Mouse (Mus musculus) embryonic facial prominence, embryonic 11.5 days (tissue): ENCODE results near the gene Cd72. TPM values are rescaled to one million over a fixed set of nuclear protein-coding genes. Genes with fewer than 3 reads are reported as not detected.

ENCODE experiments used
- ATAC-seq: fragments of 200-750 bp; cut with Nextera tagmentation; replicated peaks from 2 replicates; pipeline ENCODE4 v1.8.0; 2017; ENCODE audit warnings: low read depth; ENCODE audit not compliant: insufficient number of reproducible peaks, low FRiP score, low TSS enrichment
- DNase-seq: peaks from one replicate; pipeline ENCODE4 v3.0.0-alpha.2; 2015; ENCODE audit warnings: low spot score
- H3K27ac ChIP-seq: fragments of 300-500 bp; sonication (generic); replicated peaks from 2 replicates; pipeline ENCODE4 v1.5.1; 2014; ENCODE audit warnings: mild to moderate bottlenecking, low read depth, low read length, control low read depth
- H3K27me3 ChIP-seq: fragments of 300-500 bp; sonication (generic); 2 replicates; pipeline ENCODE4 v1.6.1; 2014; ENCODE audit warnings: mild to moderate bottlenecking, low read length, moderate library complexity, mixed read lengths; ENCODE audit not compliant: control insufficient read depth, insufficient read depth
- H3K36me3 ChIP-seq: fragments of 300-500 bp; sonication (generic); replicated peaks from 2 replicates; pipeline ENCODE4 v1.6.1; 2014; ENCODE audit warnings: low read depth, mild to moderate bottlenecking, low read length, moderate library complexity, mixed read lengths; ENCODE audit not compliant: control insufficient read depth, insufficient read depth
- H3K4me1 ChIP-seq: fragments of 300-500 bp; sonication (generic); 2 replicates; pipeline ENCODE4 v1.6.1; 2014; ENCODE audit warnings: low read length, mixed read lengths; ENCODE audit not compliant: control insufficient read depth, insufficient read depth
- H3K4me2 ChIP-seq: fragments of 300-500 bp; sonication (generic); 2 replicates; pipeline ENCODE4 v1.6.1; 2014; ENCODE audit warnings: low read depth, mild to moderate bottlenecking, control low read depth, low read length, moderate library complexity
- H3K4me3 ChIP-seq: fragments of 300-500 bp; sonication (generic); 2 replicates; pipeline ENCODE4 v1.5.1; 2014; ENCODE audit warnings: low read depth, low read length, control low read depth
- H3K9ac ChIP-seq: fragments of 300-500 bp; sonication (generic); replicated peaks from 2 replicates; pipeline ENCODE4 v1.6.1; 2014; ENCODE audit warnings: mild to moderate bottlenecking, control low read depth, low read length
- H3K9me3 ChIP-seq: fragments of 300-500 bp; sonication (generic); replicated peaks from 2 replicates; pipeline ENCODE4 v1.6.1; 2016; ENCODE audit warnings: mild to moderate bottlenecking, low read length, inconsistent platforms, mixed read lengths; ENCODE audit not compliant: control insufficient read depth
- WGBS: fragments of 180-500 bp; shearing (Covaris S2); extraction: QIAGEN DNeasy Blood & Tissue Kit; methylation state at CpG from one replicate; pipeline ENCODE4 v1.1.7; 2014; 5-methylcytosine and 5-hydroxymethylcytosine counted together
- polyA plus RNA-seq: library from polyadenylated mRNA; unstranded; fragments of >200 nt; fragmentation: Nextera tagmentation; extraction: Ambion mirVana; gene quantifications from 2 replicates; pipeline ENCODE4 v1.2.1, GENCODE M21; 2014

The Cd72 gene
- polyA plus RNA-seq, 1 experiment from 2014 or later, result 2.4 TPM

DNA sequence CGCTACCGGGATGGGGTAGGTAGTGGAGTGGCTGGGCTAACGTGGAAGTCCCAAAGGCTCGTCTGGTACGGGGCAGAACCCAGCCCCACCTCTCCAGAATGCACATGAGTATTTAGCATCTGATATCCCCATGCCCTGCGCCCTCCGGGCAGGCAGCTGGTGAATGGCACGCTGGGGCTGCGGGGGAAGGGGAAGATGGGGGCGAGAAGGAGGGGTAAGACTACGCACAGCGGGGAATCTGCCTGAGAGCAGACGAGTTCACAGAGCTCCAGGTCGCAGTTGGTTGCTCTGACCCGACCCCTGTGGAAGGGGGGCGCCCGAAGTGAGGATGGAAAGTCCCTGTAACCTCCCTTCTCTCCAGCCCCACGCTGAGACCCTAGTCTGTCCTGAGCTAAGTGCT lies 1.0 kb downstream of the Cd72 start:
- Histone ChIP-seq H3K4me1 (no peaks in the 10 kb centered on the region; the same call in 1 of the 2 replicates), H3K27ac (no peak overlapping the region), H3K9me3 (no peaks in the 10 kb centered on the region), H3K36me3 (no peaks in the 10 kb centered on the region), H3K27me3 (peaks cover 6% of the 10 kb centered on the region; the same call in 1 of the 2 replicates), H3K9ac (no peak overlapping the region), H3K4me3 (peak overlapping the region; percentile 5), H3K4me2 (peak overlapping the region; percentile 41)
- ATAC-seq (no peak), DNase-seq (peak; percentile 38)
- WGBS, result under 1% methylated on average over 14 of the region's 18 CpGs

DNA sequence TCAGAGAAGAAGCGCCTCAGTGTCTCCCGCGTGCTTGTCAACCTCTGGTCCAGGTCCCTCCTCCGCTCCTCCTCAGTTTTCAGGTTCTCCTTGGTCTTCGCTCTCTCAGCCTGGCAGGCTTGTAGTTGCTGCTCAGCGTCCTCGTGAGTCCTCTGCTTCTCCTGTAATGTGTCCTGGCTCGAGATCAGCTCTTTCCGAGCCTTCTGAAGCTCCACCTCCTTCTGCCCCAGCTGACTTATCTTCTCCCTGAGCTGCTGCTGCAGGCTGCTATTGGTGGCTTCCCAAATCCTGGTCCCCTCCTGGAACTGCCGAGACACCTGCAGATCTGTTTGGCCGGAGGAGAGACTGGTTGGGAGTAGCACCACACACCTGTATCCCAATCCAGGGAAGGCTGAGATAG lies 2.1 kb downstream of the Cd72 start:
- no peak overlapping the region for H3K4me2 ChIP-seq
- WGBS, result 62% methylated on average over 11 of the region's 11 CpGs
- ATAC-seq, result no peak

DNA sequence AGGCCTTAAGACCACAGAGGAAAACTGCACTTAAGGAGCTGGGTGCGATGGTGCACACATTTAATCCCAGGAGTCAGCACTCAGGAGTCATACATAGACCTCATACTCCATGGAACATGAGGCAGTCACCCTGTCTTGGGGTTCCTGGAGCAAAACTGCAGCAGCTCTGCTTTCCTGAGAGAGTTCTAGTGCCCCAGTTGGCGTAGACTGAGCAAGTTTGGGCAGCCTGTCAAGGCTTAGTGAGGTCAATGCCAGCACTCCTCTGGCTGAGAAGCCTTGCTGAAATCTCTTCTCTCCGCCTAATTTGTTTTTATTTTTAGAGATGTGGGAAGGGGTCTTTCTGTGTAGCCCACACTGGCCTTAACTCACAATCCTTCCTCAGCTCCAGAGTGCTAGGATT lies 5.9 kb downstream of the Cd72 start:
- Histone ChIP-seq H3K4me1 (peaks cover 4% of the 10 kb centered on the region; the same call in 1 of the 2 replicates), H3K9ac (no peak overlapping the region), H3K36me3 (peaks cover 8% of the 10 kb centered on the region), H3K27ac (no peak overlapping the region), H3K4me3 (no peak overlapping the region), H3K4me2 (no peak overlapping the region), H3K27me3 (no peaks in the 10 kb centered on the region), H3K9me3 (no peaks in the 10 kb centered on the region)
- no peak for ATAC-seq
- WGBS, result 92% methylated on average over 3 of the region's 3 CpGs
- DNase-seq, result no peak

More for the DNA sequence above, 2.1 kb downstream of the Cd72 start:
- H3K27ac ChIP-seq, result no peak overlapping the region
- H3K36me3 ChIP-seq, result no peaks in the 10 kb centered on the region; the same call in 1 of the 2 replicates
- H3K4me3 ChIP-seq, result no peak overlapping the region
- H3K27me3 ChIP-seq, result peaks cover 6% of the 10 kb centered on the region; the same call in 1 of the 2 replicates
- DNase-seq, result no peak
- H3K9ac ChIP-seq, result no peak overlapping the region
- H3K9me3 ChIP-seq, result no peaks in the 10 kb centered on the region
- no peaks in the 10 kb centered on the region; the same call in 1 of the 2 replicates for H3K4me1 ChIP-seq

DNA sequence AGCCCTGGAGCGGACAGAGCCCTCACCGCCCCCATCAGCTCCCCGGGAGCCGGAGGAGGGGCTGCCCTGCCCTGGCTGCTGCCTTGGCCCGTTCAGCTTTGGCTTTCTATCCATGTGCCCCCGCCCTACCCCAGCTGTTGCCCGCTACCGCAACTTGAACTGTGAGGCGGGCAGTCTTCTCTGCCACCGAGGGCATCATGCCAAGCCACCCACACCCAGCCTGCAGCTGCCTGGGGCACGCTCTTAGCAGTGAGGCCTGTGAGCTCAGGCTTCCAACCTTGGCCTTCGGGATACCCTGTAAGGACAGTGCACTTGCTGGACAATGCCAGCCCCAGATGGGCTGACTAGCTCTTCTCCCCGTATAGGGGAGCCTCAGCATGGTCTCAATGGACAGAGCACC lies 7.2 kb downstream of the Cd72 start:
- no peak for DNase-seq
- Histone ChIP-seq H3K4me1 (peaks cover 4% of the 10 kb centered on the region; the same call in 1 of the 2 replicates), H3K27me3 (no peaks in the 10 kb centered on the region), H3K36me3 (peaks cover 8% of the 10 kb centered on the region), H3K27ac (no peak overlapping the region), H3K9me3 (no peaks in the 10 kb centered on the region), H3K4me2 (no peak overlapping the region), H3K4me3 (no peak overlapping the region), H3K9ac (no peak overlapping the region)
- no peak for ATAC-seq
- 95% methylated on average over 13 of the region's 13 CpGs for WGBS

DNA sequence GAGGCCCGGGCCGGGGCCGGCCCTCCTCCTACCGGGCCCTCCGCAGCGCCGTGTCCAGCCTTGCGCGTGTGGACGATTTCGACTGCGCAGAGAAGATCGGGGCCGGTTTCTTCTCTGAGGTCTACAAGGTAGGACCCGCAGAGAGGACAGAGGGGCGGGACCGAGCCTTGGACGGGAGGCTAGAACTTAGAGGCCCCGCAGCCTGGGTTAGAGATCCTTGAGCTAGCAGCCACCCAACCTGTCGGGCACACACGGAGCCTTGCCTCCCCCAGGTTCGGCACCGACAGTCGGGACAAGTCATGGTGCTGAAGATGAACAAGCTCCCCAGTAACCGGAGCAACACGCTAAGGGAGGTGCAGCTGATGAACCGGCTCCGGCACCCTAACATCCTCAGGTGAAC lies 10.9 kb downstream of the Cd72 start:
- Histone ChIP-seq H3K4me3 (peak overlapping the region; percentile 98), H3K27me3 (no peaks in the 10 kb centered on the region), H3K9me3 (no peaks in the 10 kb centered on the region), H3K36me3 (peaks cover 8% of the 10 kb centered on the region), H3K4me2 (peak overlapping the region; percentile 92), H3K27ac (peak overlapping the region; percentile 81), H3K4me1 (peaks cover 4% of the 10 kb centered on the region; the same call in 1 of the 2 replicates), H3K9ac (peak overlapping the region; percentile 96)
- peak; percentile 48 for DNase-seq
- 1% methylated on average over 28 of the region's 28 CpGs for WGBS
- ATAC-seq, result 0 out of 2 replicates have a peak, but pooled peaks have one; percentile 3

DNA sequence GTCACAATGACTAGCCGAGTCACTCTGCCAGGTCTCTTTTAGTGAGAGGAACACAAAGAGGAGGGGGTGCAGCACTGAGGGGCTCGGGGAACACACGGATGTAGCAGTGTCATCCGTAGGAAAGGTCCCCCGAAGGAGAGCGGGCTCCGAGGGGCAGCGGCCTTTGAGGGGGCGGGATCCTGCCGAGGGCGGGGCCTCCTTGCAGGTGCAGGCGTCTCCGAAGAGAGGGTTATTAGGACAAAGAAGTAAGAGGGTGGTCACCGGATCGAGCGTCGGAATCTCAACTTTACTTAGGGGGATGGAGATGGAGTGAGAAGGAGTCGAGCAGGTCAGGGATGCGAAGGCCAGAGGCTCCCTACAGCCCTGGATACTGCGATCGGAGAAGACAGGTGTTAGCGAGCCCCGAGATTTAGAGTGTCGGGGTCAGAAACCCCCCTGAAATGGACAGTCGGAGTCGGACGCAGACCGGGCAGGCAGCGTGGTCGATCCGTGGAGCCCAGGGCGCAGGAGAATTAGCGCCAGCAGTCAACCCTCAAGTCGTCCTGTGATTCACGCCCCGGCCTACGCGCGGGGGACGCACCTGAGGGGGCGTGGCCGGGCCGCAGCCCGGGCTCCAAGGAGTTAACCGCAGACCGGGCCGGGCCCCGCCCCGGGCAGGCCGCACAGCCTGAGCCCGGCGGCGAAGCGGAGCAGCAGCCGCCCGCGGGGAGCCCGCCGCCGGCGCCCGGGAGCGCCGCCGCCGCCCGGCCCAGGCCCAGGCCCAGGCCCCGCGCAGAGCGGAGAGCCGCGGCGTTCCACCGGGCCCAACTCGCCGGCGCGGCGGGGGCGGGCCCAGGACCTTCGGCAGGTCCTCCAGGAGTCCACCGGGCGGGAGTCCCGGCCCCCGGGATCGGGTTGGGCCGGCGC lies 11.7 kb downstream of the Cd72 start:
- Histone ChIP-seq H3K4me1 (peaks cover 4% of the 10 kb centered on the region; the same call in 1 of the 2 replicates), H3K27me3 (no peaks in the 10 kb centered on the region), H3K9me3 (no peaks in the 10 kb centered on the region), H3K4me2 (peak overlapping the region; percentile 92), H3K36me3 (peaks cover 8% of the 10 kb centered on the region), H3K9ac (peak overlapping the region; percentile 96), H3K27ac (peak overlapping the region; percentile 81), H3K4me3 (peak overlapping the region; percentile 98)
- peak; percentile 81 for DNase-seq
- under 1% methylated on average over 82 of the region's 88 CpGs for WGBS
- ATAC-seq, result peak; percentile 64

DNA sequence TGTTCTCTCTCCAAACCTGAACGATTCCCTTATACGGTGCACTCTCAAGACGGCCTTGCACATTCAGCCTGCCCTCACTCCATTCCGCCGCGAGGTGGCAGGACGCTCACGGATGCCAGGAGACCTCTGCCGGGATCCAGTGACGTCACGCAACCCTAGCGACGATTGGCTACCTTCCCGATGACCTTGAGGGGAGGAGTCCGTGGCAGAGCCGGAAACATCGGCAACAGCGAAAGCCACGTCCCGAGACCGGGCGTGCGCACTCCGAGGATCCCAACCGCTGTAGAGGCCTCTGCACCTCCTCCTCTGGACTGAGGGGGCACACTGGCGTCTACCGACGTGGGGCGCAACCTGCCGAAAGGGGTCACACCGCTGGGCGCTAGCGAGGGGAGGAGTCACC lies 12.4 kb downstream of the Cd72 start:
- peak overlapping the region; percentile 98 for H3K4me3 ChIP-seq
- peak overlapping the region; percentile 92 for H3K4me2 ChIP-seq
- no peaks in the 10 kb centered on the region for H3K9me3 ChIP-seq
- ATAC-seq (peak; percentile 88), DNase-seq (peak; percentile 100)
- peaks cover 4% of the 10 kb centered on the region; the same call in 1 of the 2 replicates for H3K4me1 ChIP-seq
- no peaks in the 10 kb centered on the region for H3K27me3 ChIP-seq
- H3K36me3 ChIP-seq, result peaks cover 8% of the 10 kb centered on the region
- peak overlapping the region; percentile 81 for H3K27ac ChIP-seq
- H3K9ac ChIP-seq, result peak overlapping the region; percentile 96
- under 1% methylated on average over 33 of the region's 33 CpGs for WGBS

DNA sequence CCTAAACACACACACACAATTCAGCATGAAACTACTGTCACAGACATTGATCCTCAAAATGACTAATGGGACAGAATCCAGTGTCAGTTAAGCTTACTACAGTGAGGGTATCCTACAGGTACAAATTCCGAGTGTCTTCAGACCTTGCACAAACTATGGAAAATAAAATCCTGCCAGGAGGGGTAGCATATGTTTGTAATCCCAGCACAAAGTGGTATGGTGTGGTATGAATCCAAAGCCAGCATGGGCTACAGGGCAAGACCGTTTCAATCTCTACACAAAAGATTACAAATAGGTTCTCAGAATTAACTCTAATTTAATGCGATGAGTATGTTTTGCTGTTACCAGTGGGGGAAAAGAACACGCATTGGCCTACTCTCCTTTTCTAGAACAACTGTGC lies 12.8 kb downstream of the Cd72 start, which contains the start of gene Tesk1:
Gene Tesk1 (plus strand): TSS at position 301 of the 400 bp plus-strand sequence.
- WGBS, result 31% methylated on average over 4 of the region's 4 CpGs
- peak within 1 kb of the TSS; percentile 96 for H3K9ac ChIP-seq
- H3K27me3 ChIP-seq, result no peaks in the 10 kb centered on the region
- no peak for ATAC-seq
- peak within 1 kb of the TSS; percentile 92 for H3K4me2 ChIP-seq
- no peak for DNase-seq
- no peaks in the 10 kb centered on the region for H3K9me3 ChIP-seq
- peak within 1 kb of the TSS; percentile 81 for H3K27ac ChIP-seq
- peak within 1 kb of the TSS; percentile 98 for H3K4me3 ChIP-seq
- peaks cover 4% of the 10 kb centered on the region; the same call in 1 of the 2 replicates for H3K4me1 ChIP-seq
- H3K36me3 ChIP-seq, result peaks cover 6% of the 10 kb centered on the region
